Mouse (Mus musculus) telencephalon, adult 2 months (tissue): ENCODE results near the gene Lbp.

ENCODE experiments used
- DNase-seq: peaks from one replicate; pipeline ENCODE4 v3.0.0-alpha.2; 2011; ENCODE audit warnings: low read depth, low spot score

Lbp gene

DNA sequence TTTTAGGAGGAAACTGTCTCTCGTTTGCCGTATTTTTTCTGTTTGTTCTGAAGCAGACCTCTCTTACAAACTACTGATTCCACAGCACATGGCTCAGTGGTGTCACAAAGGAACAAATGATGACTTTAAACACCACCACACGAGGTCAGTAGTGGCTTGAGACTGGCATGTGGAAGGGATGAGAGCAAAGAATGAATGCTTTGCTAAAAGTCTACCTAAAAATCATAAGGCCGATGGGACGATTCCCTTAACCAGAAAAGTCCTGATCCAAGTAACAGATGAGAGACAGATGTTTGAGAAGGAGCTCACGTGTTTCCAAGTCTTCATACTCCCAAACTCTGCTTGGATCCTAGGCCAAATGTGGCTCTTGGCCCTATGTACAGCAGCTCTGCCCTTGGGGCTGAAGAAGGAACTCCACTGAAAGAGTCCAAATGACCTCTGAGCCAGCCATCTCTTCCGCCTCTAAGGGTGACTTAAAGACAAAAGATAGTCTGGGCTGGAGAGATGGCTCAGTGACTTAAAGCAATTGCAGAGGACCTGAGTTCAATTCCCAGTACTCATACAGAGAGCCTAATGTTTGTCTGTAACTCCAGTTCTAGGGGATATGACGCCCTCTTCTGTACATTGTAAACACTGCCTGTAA lies 55.5 kb downstream of the Lbp start:
- no peak for DNase-seq

DNA sequence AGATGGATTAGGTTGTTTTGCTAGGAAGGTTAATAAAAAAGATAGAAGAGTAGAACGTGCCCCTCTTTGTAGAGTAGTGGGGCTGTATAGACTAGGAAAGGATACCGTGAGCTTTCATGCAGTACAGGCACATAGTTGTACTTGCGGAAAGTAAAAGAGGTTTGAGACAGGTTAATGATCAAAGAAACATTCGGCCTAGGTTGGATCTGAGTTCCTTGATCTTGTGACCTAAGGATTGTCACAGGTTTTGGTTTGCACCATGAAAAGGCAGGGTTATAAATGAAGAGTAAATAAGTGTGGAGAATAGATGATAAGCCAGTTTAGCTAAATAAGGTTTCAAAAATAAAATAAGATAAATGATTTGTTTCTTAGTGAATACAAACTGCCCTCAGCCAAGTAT lies 57.9 kb downstream of the Lbp start:
- no peak for DNase-seq

DNA sequence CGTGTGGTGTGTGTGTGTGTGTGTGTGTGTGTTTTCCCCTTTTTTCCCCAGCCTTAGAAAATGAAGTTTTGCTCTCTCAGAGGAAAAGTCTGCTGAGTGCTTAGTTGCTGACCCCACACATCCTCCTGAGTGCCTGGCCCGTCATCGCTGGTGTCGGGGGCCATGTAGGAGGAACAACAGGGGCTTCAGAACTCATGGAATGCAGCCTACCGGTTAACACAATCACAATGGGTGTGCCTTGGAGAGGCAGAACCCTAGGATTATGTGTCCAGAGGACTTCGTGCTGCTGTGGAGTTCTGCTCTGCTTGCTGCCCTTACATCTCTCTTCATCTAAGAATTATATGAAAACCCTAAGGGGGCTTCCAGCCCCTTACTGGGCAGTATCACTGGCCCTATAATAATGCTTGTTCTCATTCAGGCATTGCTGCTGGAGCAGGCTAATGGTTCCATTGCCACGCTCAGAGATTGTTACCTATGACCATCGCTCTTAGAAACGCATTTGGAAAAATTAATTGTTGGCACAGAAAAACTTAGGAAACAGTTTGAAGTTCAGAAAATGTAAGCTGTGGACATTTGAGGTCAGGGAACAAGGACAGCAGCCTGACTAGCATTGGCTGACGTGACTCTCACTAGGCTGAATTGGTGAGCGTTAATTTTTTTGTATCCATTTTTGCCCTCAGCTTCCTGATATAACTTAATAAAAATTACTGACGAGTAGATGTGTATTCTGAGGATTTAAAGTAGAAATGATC lies 59.0 kb downstream of the Lbp start:
- DNase-seq: no peak

DNA sequence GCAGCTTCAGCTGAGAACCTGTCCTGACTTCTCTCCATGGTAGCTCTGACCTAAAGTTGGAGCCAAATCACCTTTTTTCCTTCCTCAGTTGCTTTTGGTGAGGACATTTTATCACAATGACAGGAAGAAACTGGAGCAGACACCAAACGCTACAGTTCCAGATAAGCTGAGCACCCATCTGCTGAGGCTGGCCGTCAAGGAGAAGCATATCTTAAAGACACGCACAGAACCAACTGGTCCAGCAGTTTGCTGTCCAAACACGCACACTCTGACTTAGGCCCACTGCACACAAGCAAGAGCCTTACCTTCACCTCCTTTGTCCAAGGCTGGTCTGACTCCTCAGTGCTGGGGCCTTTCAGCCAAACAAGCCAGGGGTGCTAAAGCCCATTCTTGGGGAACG lies 61.4 kb downstream of the Lbp start:
- DNase-seq: no peak

DNA sequence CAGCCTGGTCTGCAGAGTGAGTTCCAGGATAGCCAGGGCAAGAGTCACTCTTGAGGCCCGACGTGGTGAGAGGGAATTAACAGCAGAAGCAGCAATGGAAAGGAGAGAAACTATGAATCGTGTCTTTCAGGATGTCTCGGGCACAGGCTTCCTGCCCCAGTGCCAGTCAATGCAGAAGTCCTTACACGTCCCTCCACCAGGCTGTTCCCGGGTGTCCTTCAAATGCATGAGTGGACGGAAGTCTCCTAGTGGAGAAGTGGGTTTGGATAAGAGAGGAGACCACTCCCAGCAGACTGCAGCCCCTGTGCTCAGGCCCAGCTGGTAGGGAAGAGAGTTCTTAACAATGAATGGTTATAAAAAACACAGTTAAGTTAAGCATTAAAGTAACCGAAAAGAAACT lies 62.0 kb downstream of the Lbp start:
- no peak for DNase-seq

DNA sequence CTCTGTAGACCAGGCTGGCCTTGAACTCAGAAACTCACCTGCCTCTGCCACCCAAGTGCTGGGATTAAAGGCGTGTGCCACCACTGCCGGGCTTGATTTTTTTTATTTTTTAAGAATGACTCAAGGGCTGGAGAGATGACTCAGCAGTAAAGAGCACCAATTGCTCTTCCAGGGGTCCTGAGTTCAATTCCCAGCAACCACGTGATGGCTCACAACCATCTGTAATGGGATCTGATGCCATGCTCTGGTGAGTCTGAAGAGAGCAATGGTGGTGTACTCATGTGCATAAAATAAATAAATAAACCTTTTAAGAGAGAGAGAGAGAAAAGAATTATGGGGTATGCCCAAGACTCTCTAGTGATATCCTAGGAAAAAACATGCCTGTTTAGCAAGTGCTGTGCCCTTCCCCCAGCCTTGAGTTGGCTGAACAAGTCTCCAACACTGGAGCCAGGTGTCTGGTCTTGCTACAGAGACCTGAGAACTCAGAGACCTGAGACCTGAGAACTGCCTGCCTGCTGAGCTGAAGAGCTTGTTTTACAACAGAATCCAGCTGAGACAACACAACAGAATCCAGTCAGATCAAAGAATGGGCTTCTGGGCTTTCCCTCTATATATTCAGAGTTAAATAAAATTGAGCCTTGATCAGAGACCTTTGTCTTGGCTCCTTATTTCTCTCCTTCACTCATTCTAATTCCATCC lies 63.3 kb downstream of the Lbp start:
- DNase-seq: no peak

DNA sequence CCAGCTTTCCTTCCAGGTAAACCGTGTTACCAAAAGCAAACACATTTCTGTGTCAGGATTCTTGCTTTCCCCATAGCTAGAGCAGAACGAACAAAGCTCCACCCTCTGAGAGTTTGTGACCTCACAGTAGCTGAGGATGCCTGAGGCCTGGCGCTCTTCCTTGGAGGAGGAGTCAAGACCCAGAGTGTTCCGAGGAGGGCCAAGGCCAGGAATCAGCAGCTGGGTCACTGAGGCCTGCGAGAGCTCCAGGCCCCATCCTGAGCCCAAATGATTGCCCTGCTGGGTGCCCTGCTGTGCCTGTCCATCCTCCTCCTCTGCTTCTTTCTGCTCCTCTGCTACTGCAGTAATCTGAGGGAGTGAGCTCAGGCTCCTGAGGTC lies 63.9 kb downstream of the Lbp start:
- DNase-seq: no peak

DNA sequence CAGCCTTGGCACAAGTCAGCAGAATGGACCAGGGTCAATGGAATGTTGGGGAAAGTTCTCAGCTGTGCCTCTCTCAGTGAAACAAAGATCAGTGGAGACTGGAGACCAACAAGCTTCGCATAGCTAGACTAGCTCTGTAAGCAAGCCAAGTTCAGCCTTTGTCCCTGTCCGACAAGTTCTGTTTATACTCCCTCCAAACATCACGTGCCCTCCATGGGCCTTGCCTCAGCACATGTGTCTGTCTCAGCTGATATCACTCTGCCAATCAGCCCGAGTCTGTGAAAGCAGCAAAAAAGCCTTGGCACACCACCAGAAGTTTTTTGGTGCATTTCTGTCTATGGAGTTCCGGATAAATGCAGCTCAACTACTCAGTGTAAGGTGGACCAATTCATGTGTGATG lies 66.8 kb downstream of the Lbp start:
- DNase-seq: no peak

DNA sequence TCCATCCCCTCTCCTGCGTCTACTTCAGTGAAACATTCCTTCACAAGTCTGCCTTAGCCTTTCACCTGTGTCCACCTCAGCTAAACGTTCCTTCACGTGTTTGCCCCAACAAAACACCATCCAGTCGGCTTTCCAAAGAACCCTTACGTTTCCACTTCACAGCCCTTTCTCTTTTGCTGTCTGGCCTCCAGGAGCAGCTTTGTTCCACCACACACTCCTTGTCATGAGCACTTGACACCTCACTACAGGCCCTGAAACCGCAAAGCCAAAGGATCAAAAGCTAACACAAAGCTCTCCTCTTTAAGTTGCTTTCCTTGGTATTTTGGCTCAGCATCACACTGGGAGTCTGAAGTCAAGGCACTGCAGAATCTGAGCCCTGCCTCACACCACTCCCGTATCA lies 67.2 kb downstream of the Lbp start:
- DNase-seq: no peak

DNA sequence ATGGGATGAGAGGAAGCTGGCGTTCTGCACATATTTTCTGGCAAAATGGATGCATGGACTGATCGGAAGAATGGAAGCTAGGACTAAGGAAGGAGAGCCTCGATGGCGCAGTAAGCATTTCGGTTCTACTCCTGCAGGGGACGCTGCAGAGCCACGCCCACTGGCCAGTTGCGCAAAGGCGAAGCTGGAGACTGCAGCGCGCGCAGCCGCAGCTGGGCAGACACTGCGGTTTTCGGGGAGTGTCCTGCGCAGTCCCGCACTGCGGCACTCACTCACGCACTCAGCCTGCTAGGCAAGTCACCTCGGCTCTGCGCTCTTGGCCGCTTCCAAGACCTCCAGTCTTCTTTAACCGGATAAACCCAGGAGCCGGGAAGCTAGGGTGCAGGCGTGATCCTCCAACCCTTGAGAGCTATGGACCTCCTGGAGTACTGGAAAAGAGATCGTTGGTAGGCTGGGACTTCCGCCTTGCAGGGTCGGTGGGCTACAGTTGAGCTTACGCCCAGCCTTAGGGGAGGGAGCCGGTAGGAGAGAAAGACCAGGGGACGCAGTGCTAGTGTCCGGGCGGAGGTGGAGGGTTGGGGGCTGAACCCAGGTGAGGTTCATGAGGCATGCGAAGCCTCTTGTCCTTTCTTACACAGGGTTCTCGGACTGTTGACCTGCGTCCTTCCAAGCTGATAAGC lies 69.3 kb downstream of the Lbp start, which contains the start of gene Snhg11:
TSS of gene Snhg11 (plus strand) at position 196 of the 680 bp plus-strand sequence.
- DNase-seq: peak; percentile 85

DNA sequence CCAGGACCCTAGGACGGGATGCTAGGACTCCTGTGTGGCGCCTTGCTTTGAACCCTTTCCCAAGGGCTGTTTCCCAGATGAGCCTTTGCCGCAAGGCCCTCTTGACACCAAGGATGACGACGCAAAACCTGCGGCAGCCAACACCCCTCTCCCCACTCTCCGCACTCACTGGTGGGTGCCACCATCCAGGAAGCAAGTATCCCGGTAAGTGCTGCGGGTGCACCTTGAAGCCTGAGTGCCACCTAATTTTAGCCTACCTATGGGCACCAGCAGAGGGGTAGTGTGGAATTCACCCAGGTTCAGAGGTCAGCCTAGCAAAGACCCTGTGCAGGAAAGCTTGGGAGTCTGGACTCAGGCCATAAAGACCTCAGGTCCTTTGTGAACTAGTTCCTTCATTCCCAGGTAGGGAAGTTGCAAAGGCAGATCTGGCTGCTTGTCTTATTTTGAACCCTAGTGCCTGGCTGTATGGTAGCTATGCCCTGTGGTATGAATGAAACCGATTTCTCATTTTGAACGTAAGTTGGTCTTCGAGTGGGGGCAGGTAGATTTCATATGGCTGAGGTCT lies 69.9 kb downstream of the Lbp start:
- no peak for DNase-seq

DNA sequence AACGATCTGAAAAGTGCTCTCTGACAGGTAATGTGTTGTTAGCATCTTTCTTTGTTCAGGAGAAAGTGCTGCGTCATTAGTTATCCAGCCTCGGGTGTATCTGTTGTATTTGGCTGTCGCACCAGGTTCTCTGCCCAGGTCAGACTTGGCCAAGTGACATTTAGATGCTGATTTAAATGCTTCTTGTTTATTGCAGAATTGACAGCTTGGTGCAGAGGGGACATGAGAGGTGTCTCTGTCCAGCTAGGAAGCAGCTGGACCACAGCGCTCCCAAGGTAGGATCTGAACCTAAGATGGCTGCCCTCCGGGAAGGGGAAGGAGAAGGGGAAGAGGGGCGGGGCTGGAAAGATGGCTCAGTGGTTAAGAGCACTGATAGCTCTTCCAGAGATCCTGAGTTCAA lies 70.5 kb downstream of the Lbp start:
- no peak for DNase-seq

DNA sequence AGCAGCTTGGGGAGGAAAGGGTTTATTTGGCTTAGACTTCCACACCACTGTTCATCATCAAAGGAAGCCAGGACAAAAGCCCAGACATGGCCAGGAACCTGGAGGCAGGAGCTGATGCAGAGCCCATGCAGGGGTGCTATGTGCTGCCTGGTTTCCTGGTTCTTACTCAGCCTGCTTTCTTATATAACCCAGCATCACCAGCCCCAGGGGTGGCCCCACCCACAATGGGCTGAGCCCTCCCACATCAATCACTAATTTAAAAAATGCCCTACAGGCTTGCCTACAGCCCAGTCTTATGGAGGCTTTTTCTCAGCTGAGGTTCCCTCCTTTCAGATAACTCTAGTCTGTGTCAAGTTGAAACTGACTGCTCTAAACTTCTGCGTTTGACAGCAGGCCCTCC lies 71.5 kb downstream of the Lbp start:
- DNase-seq: no peak

DNA sequence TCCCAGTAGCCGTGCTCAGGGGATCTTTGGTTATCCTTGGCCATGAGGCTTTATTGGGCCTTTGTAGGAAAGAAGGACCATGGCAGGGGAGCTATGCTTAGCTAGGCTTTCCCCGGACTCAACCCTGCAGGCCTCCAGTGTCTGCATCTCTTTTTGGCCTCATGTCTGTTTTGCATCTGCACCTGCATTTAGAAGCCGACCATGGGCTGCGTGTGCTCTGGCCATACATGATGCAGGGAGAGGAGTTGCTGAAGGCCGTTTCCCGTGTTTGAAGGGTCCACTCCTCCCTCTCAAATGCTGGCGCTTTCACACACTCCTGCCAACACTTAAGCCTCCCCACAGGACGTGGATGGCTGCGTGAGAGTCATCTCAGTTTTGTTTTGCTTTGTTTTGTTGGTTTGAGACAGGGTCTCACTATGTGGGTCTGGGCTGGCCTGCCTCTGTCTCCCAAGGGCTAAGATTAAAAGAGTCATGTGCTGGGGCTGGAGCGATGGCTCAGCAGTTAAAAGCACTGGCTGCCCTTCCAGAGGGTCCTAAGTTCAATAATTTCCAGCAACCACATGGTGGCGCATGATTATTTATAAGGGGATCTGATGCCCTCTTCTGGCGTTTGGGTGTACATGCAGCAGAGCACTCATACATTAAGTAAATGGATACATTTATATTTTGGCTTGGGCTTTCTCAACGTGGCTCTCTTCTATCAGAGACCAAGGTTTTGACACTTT lies 73.2 kb downstream of the Lbp start:
- peak; percentile 83 for DNase-seq
